Mouse (Mus musculus) neural tube, embryonic 10.5 days (tissue): ENCODE data around the gene Mmp19.
A peak's percentile ranks its signal among the peaks of the same experiment; 100 is the strongest.
"Not testable (repeated sequence)": the region's sequence is repeated elsewhere in the genome, so short reads cannot be mapped to it uniquely, and the experiment has no call there.

Experiments
- DNase-seq: peaks from one replicate; pipeline ENCODE4 v3.0.0-alpha.2; 2017; ENCODE audit warnings: low spot score; ENCODE audit errors: extremely low spot score

The Mmp19 gene

DNA sequence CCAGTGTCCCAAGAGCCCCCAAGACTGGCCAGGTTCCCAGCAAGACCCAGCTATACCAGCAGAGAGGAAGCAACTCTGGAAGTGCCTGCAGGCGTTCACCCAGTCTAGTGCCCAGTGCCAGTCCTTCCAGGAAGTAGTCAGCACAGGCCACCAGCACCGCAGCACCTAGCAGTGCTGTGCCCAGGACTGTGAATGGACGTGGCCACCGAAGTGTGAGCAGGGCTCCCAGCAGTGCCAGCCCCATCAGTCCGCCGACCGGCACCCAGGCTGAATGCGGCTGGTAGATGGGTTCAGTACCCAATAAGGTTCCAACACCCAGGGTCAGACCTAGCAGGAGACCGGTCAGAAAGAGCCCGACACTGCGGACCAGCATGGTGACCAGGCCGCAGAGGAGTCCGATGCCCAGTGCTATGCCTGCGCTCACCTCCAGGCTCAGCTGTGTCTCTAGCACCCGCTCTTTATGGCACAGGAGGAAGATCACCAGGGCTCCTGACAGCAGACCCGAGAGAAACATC, 11.3 kb downstream of the Mmp19 start:
- DNase-seq: no peak

DNA sequence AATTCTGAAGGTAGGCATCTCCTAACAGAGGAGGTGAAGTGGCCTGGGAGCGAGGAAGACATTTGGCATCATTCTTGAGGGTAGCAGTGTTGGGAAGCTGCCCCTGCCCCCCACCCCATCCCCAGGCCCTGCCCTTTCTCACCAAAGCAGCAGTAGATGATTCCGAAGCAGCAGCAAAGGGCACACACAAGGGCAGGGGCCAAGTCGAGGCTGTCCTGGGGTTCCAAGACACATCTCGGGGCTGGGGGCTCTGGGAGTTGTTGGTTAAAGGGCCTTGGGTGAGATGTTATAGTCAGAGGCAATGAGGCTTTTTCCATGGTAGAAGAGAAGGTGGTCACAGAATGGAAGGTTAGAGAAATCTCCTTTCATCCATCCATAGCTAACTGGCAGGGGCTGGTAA, 12.2 kb downstream of the Mmp19 start:
- no peak for DNase-seq

DNA sequence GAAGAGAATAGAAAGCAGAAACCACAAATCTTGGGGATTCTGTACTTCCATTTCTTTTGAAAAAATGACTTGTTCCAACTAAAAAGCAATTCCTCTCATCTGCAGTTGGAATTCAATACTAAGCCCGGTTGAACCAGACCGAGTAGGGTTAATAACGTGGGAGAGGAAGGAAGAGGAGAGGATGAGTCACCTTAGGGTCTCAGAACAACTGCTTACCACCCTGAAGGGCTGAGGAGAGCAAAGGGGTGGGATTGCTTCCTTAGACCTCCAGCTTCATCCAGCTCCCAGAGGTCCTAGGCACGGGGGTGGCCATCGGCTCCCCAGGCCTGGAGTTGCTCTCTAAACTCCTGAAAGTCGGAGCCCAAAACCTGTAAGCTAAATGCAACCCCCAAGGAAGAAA, 12.7 kb downstream of the Mmp19 start:
- DNase-seq: no peak

DNA sequence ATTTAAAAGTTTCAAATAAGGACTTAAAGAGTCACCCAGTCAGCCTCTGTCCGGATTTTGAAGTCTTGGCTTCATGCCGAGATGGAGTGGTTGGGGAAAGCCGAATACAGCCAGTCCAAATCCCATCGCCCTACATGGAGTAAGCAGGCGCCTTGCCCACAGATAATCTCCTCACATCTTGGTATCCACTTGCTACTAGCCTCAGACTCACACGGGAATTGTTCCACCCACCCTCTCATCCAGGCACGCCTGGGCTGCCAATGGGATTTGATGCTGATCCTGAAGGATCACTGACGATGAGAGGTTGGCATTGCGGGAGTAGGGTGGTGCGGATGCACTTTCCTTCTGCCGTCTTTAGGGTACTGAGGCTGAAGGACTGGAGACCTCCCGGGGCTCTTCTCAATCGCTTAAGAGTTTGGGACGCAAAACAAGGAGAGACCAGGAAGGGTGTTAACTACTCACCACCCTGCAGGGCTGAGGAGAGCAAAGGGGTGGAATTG, 13.1 kb downstream of the Mmp19 start, which contains the start of gene Dnajc14:
TSS of gene Dnajc14 (plus strand) at position 292 of the 500 bp plus-strand sequence.
- no peak for DNase-seq

DNA sequence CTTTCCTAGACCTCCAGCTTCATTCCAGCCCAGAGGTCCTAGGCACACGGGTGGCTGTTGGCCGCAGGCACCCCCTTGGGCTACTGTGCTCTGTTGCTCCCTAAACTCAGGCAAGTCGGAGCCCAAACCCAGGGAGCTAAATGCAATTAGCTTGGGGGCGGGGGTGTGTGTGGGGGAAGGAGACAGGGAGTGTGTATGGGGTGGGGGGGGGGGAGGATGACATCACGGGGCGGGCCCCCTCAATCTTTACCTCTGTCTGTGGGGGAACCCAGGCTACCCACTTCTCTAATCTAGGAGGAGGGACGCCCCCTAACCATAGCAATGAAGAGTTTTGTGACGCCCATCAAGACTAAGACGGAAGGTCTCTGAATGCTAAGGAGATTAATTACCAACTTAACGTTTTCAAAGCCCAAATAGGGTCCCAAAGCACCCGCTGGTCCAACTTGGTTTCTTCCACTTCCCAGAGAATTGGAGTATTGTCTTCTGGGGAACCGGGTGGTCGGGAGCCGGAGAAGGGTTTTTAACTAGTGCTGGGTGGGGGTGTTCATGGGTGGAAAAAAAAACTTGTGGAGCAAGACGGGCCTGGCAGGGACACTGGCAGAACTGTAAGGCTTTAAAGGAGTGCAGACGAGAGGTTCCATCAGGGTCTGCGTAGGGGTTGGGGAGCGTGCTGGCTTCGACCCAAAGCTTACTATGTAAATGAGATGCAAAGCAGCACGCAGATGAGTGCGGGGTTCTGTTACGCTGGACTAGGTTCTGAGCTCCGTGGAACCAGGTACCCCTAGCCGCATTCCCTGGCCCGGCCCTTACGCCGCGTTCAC, 13.8 kb downstream of the Mmp19 start, which contains the start of gene Tmem198b:
TSS of gene Tmem198b (minus strand) at position 100 of the 821 bp plus-strand sequence.
- DNase-seq: peak; percentile 85

DNA sequence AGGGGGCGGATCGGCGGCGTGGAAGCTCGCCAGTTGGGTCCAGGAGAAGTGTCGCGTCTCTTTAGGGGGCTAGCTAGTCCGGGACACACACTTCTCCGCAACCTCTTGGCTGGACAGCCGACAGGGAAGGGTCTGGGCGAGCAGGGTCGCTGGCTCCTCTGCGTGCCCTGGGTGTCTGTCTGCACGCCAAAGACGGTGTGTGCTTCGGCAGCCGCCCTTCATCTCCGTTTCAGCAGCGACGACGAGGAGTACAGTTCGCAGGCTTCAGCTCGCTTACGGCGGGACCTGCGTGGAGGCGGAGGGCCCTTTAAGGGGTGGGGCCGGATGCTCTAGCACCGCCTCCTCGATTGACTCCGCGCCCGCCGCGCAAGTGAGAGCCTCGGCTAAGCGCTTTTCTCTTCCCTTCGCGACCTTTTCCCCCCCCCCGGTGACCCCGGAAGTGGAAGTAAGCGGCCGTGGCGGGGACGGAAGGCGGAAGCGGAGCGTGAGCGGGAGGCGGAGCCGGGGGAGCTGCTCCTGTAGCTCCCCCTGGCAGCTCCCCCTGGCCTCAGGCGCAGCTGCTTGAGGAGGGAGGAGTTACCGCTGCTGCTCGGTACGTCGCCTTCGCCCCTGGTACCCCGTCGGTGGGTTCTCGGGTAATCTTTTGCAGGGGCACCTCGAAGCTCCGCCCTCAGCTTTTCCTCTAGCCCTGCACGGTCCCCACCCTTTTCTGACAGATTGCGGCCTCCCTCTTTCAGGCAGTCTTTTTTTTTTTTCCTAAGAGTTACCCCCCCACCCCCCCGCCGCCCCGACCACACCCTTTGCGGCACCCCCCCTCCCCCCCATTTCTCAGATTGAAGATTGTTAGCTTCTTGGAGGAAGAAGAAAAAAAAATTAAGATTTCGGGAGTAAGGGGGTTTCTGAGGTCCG, 14.6 kb downstream of the Mmp19 start:
- DNase-seq: peak; percentile 99

DNA sequence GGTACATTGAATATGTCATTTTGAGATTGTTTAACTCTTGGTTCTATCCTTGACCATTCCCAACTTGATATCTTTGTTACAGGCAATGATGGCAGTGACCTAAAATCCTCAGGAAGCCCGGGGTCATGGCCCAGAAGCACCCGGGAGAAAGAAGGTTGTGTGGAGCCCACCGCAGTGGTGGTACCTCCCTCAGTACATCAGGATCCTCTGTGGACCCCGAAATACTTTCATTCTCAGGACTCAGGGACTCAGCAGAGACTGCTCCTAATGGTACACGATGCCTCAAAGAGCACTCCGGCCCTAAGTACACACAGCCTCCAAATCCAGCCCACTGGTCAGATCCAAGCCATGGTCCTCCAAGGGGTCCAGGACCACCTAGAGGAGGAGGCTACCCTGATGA, 15.4 kb downstream of the Mmp19 start:
- DNase-seq: no peak

DNA sequence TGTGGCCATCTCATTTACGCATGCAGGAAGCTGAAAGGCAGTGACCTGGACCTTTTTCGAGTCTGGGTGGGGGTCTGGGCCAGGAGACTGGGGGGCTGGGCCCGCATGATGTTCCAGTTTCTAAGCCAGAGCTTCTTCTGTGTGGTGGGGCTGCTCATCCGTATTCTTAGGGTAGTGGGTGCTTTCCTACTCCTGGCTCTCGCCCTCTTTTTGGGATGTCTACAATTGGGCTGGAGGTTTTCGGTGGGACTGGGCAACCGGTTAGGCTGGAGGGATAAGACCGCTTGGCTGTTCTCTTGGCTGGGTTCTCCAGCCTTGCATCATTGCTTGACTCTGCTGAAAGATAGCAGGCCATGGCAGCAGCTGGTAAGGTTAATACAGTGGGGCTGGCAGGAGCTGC, 16.3 kb downstream of the Mmp19 start:
- no peak for DNase-seq

DNA sequence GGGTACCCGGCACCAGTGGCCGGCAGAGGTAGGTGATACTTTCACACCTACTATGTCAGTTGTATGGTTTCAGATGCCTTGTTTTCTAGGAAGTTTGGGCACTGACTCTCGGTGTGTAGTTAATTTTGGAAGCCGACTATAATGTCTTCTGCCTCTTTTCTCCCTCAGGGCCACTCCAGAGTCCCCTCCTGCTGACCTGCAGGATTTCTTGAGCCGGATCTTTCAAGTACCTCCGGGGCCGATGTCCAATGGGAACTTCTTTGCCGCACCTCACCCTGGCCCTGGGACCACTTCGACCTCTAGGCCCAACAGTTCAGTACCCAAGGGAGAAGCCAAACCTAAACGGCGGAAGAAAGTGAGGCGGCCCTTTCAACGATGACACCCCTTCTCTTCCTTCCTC, 26.3 kb downstream of the Mmp19 start, which contains the start of gene Sarnp:
TSS of gene Sarnp (plus strand) at position 301 of the 400 bp plus-strand sequence.
- no peak for DNase-seq

DNA sequence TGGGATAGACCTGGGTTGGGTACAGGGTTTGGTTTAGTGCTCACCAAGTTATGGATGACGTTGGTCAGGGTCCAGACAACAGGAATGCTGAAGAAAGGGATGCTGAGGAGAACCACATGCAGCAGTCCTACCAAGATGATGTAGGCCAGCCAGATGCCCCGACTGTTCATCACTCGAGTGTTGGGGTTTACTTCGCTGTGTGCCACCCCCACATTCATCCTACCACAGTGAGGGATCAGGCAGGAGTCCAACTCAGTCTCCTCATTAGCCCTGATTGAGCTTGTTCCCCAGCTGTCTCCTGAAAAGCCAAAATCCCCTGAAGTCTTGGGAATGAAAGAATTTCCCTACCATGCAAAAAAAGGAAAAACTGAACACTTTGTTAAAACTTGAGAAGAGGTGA, 29.5 kb downstream of the Mmp19 start:
- no peak for DNase-seq

DNA sequence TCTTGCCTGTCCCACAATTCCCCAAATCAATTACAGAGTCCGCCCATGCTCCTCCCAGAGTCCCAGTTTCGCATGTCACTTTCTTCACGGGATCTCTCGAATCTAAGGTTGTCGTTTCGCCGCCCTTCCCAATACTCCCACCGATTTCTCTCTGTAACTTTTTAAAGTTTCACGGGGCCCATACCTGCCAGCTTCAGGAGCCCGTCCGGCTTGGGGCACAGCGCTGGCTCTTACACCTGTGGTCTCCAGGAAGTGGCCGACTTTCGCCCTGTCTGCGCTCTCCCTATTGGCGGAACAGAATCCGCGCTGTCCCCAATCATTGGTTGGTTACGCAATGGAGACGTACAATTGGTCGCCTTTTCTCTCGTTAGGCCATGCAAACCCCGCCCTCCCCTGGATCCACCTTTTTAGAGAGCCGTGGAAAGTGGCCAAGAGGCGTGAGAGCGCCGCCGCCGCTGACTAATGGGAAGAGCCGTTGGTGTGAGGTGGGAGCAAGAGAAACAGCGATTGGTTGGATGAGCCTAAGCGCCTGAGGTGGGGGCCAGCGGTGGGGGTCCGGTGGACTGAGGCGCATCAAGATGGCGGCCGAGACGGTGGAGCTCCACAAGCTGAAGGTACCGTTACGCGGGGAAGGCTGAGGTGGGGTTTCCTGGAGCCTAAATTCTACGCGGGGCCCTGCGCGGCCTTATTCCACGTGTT, 30.8 kb downstream of the Mmp19 start, which contains the start of gene Ormdl2:
TSS of gene Ormdl2 (minus strand) at position 288 of the 699 bp plus-strand sequence.
- peak; percentile 100 for DNase-seq

DNA sequence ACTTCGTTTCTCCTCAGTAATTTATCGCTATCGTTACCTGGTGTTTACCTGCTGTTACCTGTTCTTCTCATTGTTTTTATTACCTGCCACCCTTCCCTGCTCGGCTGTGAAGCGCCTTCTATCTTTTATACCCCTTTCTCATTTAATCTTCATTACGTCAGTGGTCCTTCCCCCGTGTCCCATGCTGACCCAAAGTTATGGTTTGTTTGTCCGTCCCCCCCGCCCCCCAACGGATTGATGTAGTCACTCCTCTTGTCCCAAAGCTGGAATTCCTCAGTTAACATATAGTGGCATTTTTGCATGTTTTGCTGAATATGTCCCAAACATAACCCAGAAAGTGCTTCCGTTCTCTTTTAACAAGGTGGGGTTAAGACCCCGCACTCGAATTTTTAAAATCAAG, 31.4 kb downstream of the Mmp19 start:
- no peak for DNase-seq

DNA sequence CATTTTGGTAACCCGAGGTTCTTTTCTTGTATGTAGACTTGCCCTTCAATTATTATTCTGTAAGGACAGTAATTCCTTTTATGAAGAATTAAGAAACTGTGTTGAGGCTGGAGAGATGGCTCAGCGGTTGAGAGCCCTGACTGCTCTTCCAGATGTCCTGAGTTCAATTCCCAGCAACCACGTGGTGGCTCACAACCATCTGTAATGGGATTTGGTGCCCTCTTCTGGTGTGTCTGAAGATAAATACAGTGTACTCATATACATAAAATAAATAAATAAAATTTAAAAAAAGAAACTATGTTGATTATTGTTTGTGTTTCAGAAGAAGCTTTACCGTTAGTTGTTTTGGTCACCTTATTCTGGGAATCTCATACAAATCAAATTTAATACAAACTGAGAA, 32.4 kb downstream of the Mmp19 start:
- DNase-seq: not testable (repeated sequence)

DNA sequence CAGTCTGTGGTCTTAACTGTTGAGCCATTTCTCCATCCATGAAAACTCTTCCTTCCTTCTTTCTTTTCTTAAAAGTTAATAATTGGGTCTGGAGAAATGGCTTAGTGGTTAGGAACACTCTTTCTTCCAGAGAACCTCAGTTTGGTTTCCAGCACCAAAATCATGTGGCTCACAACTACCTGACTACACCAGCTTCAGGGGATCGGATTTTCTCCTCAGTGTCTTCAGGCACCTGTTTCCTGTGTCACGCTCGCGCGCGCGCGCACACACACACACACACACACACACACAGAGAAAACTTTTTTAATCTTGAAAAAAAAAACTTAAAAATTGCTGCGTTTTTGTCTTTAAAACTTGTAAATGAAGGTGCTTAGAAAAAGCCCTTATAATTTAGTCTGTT, 33.1 kb downstream of the Mmp19 start:
- DNase-seq: no peak

DNA sequence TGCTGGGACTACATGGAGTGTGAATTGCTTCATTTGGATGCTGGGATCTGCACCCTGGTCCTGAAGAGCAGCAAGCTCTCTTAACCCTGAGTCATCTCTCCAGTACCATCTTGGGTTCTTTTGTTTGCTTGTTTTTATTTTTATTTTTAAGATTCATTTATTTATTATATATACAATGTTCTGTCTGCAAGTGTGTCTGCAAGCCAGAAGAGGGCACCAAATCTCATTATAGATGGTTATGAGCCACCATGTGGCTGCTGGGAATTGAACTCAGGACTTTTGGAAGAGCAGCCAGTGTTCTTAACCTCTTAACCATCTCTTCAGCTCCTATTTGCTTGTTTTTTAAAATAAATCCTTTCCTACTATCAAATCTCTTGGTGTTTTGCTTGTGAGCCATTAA, 46.7 kb downstream of the Mmp19 start:
- DNase-seq: no peak

DNA sequence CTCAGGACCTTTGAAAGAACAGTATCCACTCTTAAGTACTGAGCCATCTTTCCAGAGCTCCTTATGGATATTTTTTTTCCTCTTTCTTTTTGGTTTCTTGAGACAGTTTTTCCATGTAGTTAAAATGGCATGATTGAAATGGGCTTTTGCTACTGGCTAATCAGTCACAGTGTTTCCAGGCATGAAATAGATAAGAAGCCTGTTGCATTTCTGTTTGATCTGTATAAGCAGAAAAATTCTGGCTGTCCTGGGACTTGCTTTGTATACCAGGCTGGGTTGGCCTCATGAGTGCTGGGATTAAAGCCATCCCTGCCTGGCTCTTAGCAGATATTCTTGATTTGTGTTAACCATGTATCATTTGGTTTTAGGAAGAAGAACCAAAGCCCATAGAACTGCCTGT, 48.7 kb downstream of the Mmp19 start:
- DNase-seq: no peak

DNA sequence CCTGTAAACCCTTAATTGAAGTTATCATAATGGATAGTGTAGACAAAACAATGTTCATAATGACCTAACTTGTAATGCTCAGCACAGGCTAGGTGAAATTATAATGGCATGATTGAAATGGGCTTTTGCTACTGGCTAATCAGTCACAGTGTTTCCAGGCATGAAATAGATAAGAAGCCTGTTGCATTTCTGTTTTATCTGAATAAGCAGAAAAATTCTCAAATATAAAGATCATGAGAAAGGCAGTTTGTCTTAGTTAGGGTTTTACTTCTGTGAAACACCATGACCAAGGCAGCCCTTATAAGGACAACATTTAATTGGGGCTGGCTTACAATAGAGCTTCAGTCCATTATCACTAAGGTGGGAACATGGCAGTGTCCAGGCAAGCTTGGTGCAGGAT, 49.9 kb downstream of the Mmp19 start:
- no peak for DNase-seq

DNA sequence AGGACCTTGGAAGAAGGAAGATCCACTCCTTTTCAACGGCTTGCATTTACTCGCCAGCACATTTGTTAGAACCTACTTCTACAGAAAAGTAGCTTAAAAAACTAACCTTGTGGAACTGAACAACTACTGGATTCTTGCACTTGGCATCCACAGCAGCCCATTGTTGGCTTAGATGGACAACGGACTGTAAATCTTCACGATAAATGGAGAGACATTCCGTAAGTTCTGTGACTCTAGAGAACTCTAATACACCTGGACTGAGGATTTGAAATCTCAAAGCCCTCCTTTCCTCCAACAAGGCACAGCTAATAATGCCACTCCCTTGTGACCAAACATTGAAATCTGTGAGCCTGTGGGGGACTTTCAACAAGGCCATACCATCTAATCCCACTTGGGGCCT, 52.5 kb downstream of the Mmp19 start:
- DNase-seq: no peak

DNA sequence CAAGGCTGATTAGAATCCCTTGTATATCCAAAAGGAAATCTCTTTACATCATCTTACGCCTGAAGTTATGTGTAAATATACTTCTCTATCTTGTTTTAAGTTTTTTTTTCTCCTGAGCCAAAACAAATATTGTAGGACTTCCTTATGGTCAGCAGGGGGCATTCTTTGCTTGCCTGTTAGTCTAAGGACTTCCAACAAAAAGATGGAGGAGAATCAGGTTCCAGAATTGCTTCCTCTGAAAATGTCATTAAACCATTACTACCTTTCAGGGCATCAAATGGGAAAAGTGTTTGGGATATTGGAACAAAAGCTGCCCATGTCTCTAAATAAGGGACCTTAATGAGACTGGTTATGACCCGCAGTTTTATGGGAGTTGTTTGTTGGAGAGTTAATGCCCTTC, 54.8 kb downstream of the Mmp19 start:
- DNase-seq: no peak

DNA sequence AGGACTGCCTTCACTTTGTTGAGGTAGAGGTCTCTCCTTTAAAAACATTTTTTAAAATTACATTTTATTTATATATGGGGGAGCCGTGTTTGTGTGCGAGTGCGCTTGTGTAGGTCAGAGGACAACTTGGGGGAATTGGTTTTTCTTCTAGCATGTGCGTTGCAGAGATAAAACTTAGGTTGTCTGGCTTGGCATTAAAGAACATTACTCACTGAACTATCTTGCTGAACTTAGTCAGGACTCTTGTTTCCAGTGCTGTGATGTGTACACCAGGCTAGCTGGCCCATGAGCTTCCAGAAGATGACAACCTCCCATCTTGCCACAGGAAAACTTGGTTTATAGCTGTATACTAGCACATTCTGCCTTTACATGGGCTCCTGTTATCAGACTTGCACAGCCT, 56.0 kb downstream of the Mmp19 start:
- DNase-seq: no peak

DNA sequence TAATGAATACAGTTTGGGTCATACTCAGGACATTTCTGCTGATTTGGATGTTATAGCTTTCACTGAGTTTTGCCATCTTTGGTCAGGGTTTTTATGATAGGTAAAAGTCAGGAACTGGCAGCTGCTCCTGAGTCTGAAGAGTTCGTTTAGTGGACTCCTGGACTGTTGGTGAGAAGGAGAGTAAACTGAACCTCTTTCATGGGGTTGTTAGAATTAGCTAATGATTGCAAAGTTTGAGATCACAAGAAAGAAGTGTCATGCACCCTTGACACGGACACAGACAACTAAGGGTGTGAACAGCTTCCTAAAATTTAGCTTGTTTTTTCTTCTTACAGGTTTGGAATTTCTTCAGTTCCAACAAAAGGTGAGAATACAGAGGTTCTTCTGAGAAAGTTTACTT, 57.7 kb downstream of the Mmp19 start:
- DNase-seq: no peak
